Mouse (Mus musculus) layer of hippocampus, adult 18-20 months (tissue): ENCODE measurements around the gene Phf19. TPM values are rescaled to one million over a fixed set of nuclear protein-coding genes. Genes with fewer than 3 reads are reported as not detected.
A peak's percentile ranks its signal among the peaks of the same experiment; 100 is the strongest.

ENCODE experiments used
- DNase-seq, 2 experiments: peaks; one replicate each; pipeline ENCODE4 v3.0.0; 2022; ENCODE audit warnings: low spot score in 2 of 2
- total RNA-seq, 2 experiments: library from RNA; stranded (reverse); gene quantifications; 2 replicates each; pipeline ENCODE4 v1.2.3; 2021

The Phf19 gene
- total RNA-seq, 2 experiments from 2014 or later = 0.87 to 0.99 TPM

GRCm38 (mm10) chr2:34940246-34940645 lies 26.4 kb upstream of the Phf19 start:
- no peak for DNase-seq

- DNase-seq = no peak
Measured at GRCm38 (mm10) chr2:34938269-34939208, 24.7 kb upstream of the Phf19 start.

GRCm38 (mm10) chr2:34937460-34937859 lies 23.6 kb upstream of the Phf19 start:
- no peak for DNase-seq

- no peak for DNase-seq
Measured at GRCm38 (mm10) chr2:34927320-34927719, 13.5 kb upstream of the Phf19 start.

GRCm38 (mm10) chr2:34922729-34923128 lies 8.9 kb upstream of the Phf19 start:
- DNase-seq = no peak

GRCm38 (mm10) chr2:34920144-34920543 lies 6.3 kb upstream of the Phf19 start:
- DNase-seq = no peak

- DNase-seq = no peak
Measured at GRCm38 (mm10) chr2:34915103-34915502, 1.3 kb upstream of the Phf19 start.

- no peak for DNase-seq
Measured at GRCm38 (mm10) chr2:34914823-34915082, 927 bp upstream of the Phf19 start.

GRCm38 (mm10) chr2:34914069-34914822 lies 420 bp upstream of the Phf19 start:
- DNase-seq = peak; percentile 30 to 51

GRCm38 (mm10) chr2:34912613-34913012 lies 1.2 kb downstream of the Phf19 start:
- DNase-seq = no peak

- no peak for DNase-seq
Measured at GRCm38 (mm10) chr2:34911871-34912270, 2.0 kb downstream of the Phf19 start.

GRCm38 (mm10) chr2:34909719-34910118 lies 4.1 kb downstream of the Phf19 start:
- no peak for DNase-seq

- no peak for DNase-seq
Measured at GRCm38 (mm10) chr2:34906861-34907604, 6.8 kb downstream of the Phf19 start.

GRCm38 (mm10) chr2:34906426-34906825 lies 7.4 kb downstream of the Phf19 start:
- DNase-seq = no peak

- peak; percentile 99 for DNase-seq
Measured at GRCm38 (mm10) chr2:34904849-34905542, 8.8 kb downstream of the Phf19 start.

- no peak for DNase-seq
Measured at GRCm38 (mm10) chr2:34903652-34904405, 10.0 kb downstream of the Phf19 start.

- DNase-seq = no peak
Measured at GRCm38 (mm10) chr2:34903191-34903590, 10.6 kb downstream of the Phf19 start.

GRCm38 (mm10) chr2:34902731-34903130 lies 11.1 kb downstream of the Phf19 start:
- DNase-seq = no peak

- DNase-seq = no peak
Measured at GRCm38 (mm10) chr2:34901726-34902125, 12.1 kb downstream of the Phf19 start.

GRCm38 (mm10) chr2:34900412-34900811 lies 13.4 kb downstream of the Phf19 start:
- no peak for DNase-seq
